Mouse (Mus musculus) stomach, postnatal 0 days (tissue): ENCODE data around the gene Upk1b.

Experiments used
- CTCF ChIP-seq: IDR thresholded peaks from 2 replicates; pipeline ENCODE4 v1.5.1; 2016; ENCODE audit warnings: antibody characterized with exemption, low read depth, mild to moderate bottlenecking, moderate library complexity
- EP300 ChIP-seq: optimal IDR thresholded peaks from 2 replicates; pipeline ENCODE3; 2016; ENCODE audit warnings: antibody characterized with exemption

GRCm38 (mm10) chr16:38742659-38743131 is 57.4 kb downstream of the Upk1b start:
- TF ChIP-seq CTCF, result no peak
- no peak for TF ChIP-seq EP300
